Mouse (Mus musculus) embryo, embryonic 9.5 days (tissue): ENCODE data around the gene Grm4.
A peak's percentile ranks its signal among the peaks of the same experiment; 100 is the strongest.

ENCODE experiments used
- DNase-seq: peaks from one replicate; pipeline ENCODE4 v3.0.0-alpha.2; 2017; ENCODE audit errors: extremely low spot score

The Grm4 gene

GRCm38 (mm10) chr17:27445364-27446075 lies 75.7 kb downstream of the Grm4 start:
- no peak for DNase-seq

- DNase-seq = no peak
Observed at GRCm38 (mm10) chr17:27442538-27443113, 78.6 kb downstream of the Grm4 start.

GRCm38 (mm10) chr17:27441778-27442177 lies 79.4 kb downstream of the Grm4 start:
- DNase-seq = no peak

- DNase-seq = no peak
Observed at GRCm38 (mm10) chr17:27435799-27436198, 85.4 kb downstream of the Grm4 start.

- DNase-seq = no peak
Observed at GRCm38 (mm10) chr17:27435225-27435624, 86.0 kb downstream of the Grm4 start.

- DNase-seq = no peak
Observed at GRCm38 (mm10) chr17:27434066-27434465, 87.1 kb downstream of the Grm4 start.

- DNase-seq = no peak
Observed at GRCm38 (mm10) chr17:27433179-27433680, 88.0 kb downstream of the Grm4 start.

- no peak for DNase-seq
Observed at GRCm38 (mm10) chr17:27432145-27432650, 89.0 kb downstream of the Grm4 start.

- DNase-seq = no peak
Observed at GRCm38 (mm10) chr17:27431049-27431839, 90.0 kb downstream of the Grm4 start.

GRCm38 (mm10) chr17:27429757-27430156 lies 91.4 kb downstream of the Grm4 start:
- DNase-seq = no peak

- DNase-seq = no peak
Observed at GRCm38 (mm10) chr17:27425016-27425415, 96.2 kb downstream of the Grm4 start.

GRCm38 (mm10) chr17:27424356-27424755 lies 96.8 kb downstream of the Grm4 start:
- DNase-seq = no peak

GRCm38 (mm10) chr17:27422726-27423381 lies 98.3 kb downstream of the Grm4 start:
- no peak for DNase-seq

- peak; percentile 40 for DNase-seq
Observed at GRCm38 (mm10) chr17:27422371-27422725, 98.9 kb downstream of the Grm4 start.

- no peak for DNase-seq
Observed at GRCm38 (mm10) chr17:27421837-27422236, 99.4 kb downstream of the Grm4 start.

- DNase-seq = no peak
Observed at GRCm38 (mm10) chr17:27409006-27409405, 112.2 kb downstream of the Grm4 start.

- no peak for DNase-seq
Observed at GRCm38 (mm10) chr17:27408531-27408930, 112.7 kb downstream of the Grm4 start.

- DNase-seq = no peak
Observed at GRCm38 (mm10) chr17:27406956-27407355, 114.2 kb downstream of the Grm4 start.

- DNase-seq = no peak
Observed at GRCm38 (mm10) chr17:27405376-27406024, 115.7 kb downstream of the Grm4 start.

- DNase-seq = peak; percentile 18
Observed at GRCm38 (mm10) chr17:27401200-27401599, 120.0 kb downstream of the Grm4 start.

GRCm38 (mm10) chr17:27393931-27394330 lies 127.3 kb downstream of the Grm4 start:
- no peak for DNase-seq
